Comparison of ENCODE assay signal across 13 mouse cellular contexts in the genomic region with DNA sequence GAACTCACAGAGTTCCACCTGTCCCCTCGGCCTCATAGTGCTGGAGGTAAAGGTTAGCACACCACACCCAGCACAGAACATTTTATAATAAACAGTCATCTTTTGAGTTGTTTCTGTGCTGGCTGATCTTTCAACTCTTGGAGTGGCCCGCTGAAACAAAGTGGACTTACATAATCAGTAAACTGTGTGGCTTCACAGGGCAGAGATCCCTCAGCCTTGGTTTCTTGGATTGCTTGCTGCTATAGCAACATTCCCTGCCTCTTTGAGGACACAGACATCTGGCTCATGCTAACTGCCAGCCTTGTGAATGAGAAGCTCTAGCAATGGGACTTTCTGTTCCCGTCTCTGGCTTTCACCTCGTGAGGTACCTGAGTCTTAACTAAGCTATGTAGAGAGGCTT. TPM values are rescaled to one million over a fixed set of nuclear protein-coding genes. Genes with fewer than 3 reads are reported as not detected.
DNase-seq lines count a peak whose midpoint lies in the region; ATAC-seq and TF ChIP-seq lines count a peak whose summit lies in the region.
"Had no signal": no experiment of that assay in that cellular context is flagged by ENCODE, and none has a peak within 500 bp of the region (broad histone marks: within the 10 kb centered on the region; RNA-seq: fewer than 3 reads in every experiment).

No protein-coding gene starts in this region.

- DNase-seq in kidney, adult 18-20 months, result peak; percentile 8
- peak; percentile 88 for DNase-seq in adipocyte (ENCODE audit: low spot score)
- DNase-seq in adrenal gland, postnatal 10 days, result peak; percentile 57
- DNase-seq in lung, adult 2 months, result peak; percentile 6
- no peak for DNase-seq in left cerebral cortex, postnatal 10 days (ENCODE audit: extremely low spot score in 1 of 2, low spot score in 2 of 2)
- DNase-seq in forebrain, postnatal 0 days, result no peak
- DNase-seq: cerebellum, adult 2 months; thymus, adult 2 months had no signal

- WGBS in kidney, embryonic 16.5 days, result 81% methylated on average over 4 of the region's 4 CpGs
- 70% methylated on average over 4 of the region's 4 CpGs for WGBS in lung, adult 2 months
- 88% methylated on average over 4 of the region's 4 CpGs for WGBS in forebrain, postnatal 0 days

- no peaks in the 10 kb centered on the region for H3K4me1 ChIP-seq in kidney, embryonic 16.5 days (ENCODE audit: insufficient read depth, low read length)
- H3K4me1 ChIP-seq in lung, adult 2 months (ENCODE audit: control insufficient read depth, insufficient read depth, low read length), result no peaks in the 10 kb centered on the region
- no peaks in the 10 kb centered on the region for H3K4me1 ChIP-seq in forebrain, postnatal 0 days (ENCODE audit: insufficient read depth)
- H3K4me1 ChIP-seq: heart, embryonic 13.5 days; limb, embryonic 15.5 days; midbrain, embryonic 10.5 days had no signal

- intact Hi-C loops in left cerebral cortex, postnatal 10 days (cut with DNase I), result no loop called here

- no peak overlapping the region for H3K4me2 ChIP-seq in kidney, embryonic 16.5 days (replicated peaks; ENCODE audit: low read depth, low read length)
- no peak overlapping the region for H3K4me2 ChIP-seq in forebrain, postnatal 0 days (ENCODE audit: low read depth)
- H3K4me2 ChIP-seq: heart, embryonic 13.5 days; limb, embryonic 15.5 days had no signal

- no peak overlapping the region for H3K9ac ChIP-seq in kidney, embryonic 16.5 days (replicated peaks; ENCODE audit: low read length)
- H3K9ac ChIP-seq in forebrain, postnatal 0 days, result no peak overlapping the region
- H3K9ac ChIP-seq: heart, embryonic 13.5 days; limb, embryonic 15.5 days had no signal

- TF ChIP-seq POLR2A in lung, adult 2 months (IDR thresholded peaks at IDR 0.05; ENCODE audit: borderline replicate concordance, extremely low read depth, low read depth, low read length), result no peak

- ATAC-seq in kidney, embryonic 16.5 days (ENCODE audit: low FRiP score, low TSS enrichment), result no peak
- no peak for ATAC-seq in forebrain, postnatal 0 days

- H3K27me3 ChIP-seq in kidney, embryonic 16.5 days (ENCODE audit: insufficient read depth, low read length), result no peaks in the 10 kb centered on the region
- no peaks in the 10 kb centered on the region for H3K27me3 ChIP-seq in forebrain, postnatal 0 days (ENCODE audit: insufficient read depth, low read length)
- H3K27me3 ChIP-seq: heart, embryonic 13.5 days; limb, embryonic 15.5 days had no signal

- no peaks in the 10 kb centered on the region; the same call in 1 of the 2 replicates for H3K9me3 ChIP-seq in kidney, embryonic 16.5 days (ENCODE audit: low read length)
- no peaks in the 10 kb centered on the region for H3K9me3 ChIP-seq in forebrain, postnatal 0 days (ENCODE audit: low read length)
- H3K9me3 ChIP-seq: heart, embryonic 13.5 days; limb, embryonic 15.5 days; midbrain, embryonic 10.5 days had no signal

- no peak for TF ChIP-seq CTCF in lung, adult 2 months (IDR thresholded peaks at IDR 0.05; ENCODE audit: insufficient read depth, low read length)
- no peak for TF ChIP-seq CTCF in forebrain, postnatal 0 days (IDR thresholded peaks at IDR 0.05; ENCODE audit: low read depth)

- no peak overlapping the region for H3K4me3 ChIP-seq in kidney, embryonic 16.5 days (ENCODE audit: low read length)
- no peak overlapping the region for H3K4me3 ChIP-seq in lung, adult 2 months (replicated peaks; ENCODE audit: extremely low read depth, low read depth, low read length)
- no peak overlapping the region for H3K4me3 ChIP-seq in forebrain, postnatal 0 days (ENCODE audit: low read depth, low read length)
- H3K4me3 ChIP-seq: heart, embryonic 13.5 days; left cerebral cortex, adult 2 months; limb, embryonic 15.5 days; midbrain, embryonic 10.5 days had no signal

- H3K36me3 ChIP-seq in kidney, embryonic 16.5 days (ENCODE audit: insufficient read depth, low read length), result peaks cover 49% of the 10 kb centered on the region
- peaks cover 36% of the 10 kb centered on the region for H3K36me3 ChIP-seq in forebrain, postnatal 0 days (ENCODE audit: insufficient read depth)

- H3K27ac ChIP-seq in kidney, embryonic 16.5 days (ENCODE audit: low read length), result no peak overlapping the region
- no peak overlapping the region for H3K27ac ChIP-seq in forebrain, postnatal 0 days (ENCODE audit: low read depth, low read length)
- H3K27ac ChIP-seq: heart, embryonic 13.5 days; left cerebral cortex, adult 2 months; limb, embryonic 15.5 days; midbrain, embryonic 10.5 days had no signal

RNA-seq across cellular contexts. Expression of gene Atic, which starts 22.6 kb away (rescaled TPM):
- polyA plus RNA-seq in kidney, embryonic 16.5 days (2015; fragmentation: Nextera tagmentation; extraction: Ambion mirVana), result 56.1 and 60.6 TPM in 2 replicates
- 10 to 100 TPM; 43.6 to 48.1 TPM for total RNA-seq in adrenal gland, postnatal 10 days (2021)
- polyA plus RNA-seq in lung, adult 2 months (2012; rRNA removed), result 13.4 and 17.9 TPM in 2 replicates
- total RNA-seq in left cerebral cortex, postnatal 10 days (2021), result 10 to 100 TPM; 41.6 to 44.6 TPM
- total RNA-seq in forebrain, postnatal 0 days (2014; rRNA removed), result 43.4 and 47.6 TPM in 2 replicates
- polyA plus RNA-seq in forebrain, postnatal 0 days (2015; fragmentation: Nextera tagmentation; extraction: Ambion mirVana), result 28.8 and 36.2 TPM in 2 replicates

Comparison
In these comparisons a context has a peak if more than half of its experiments do, and no peak if none do; other contexts are left out.
1. DNase-seq: peak in kidney, adult 18-20 months (single experiment), adipocyte (single experiment), adrenal gland, postnatal 10 days (single experiment) and lung, adult 2 months (single experiment); none in left cerebral cortex, postnatal 10 days (0 of 2) and forebrain, postnatal 0 days (single experiment).